Mouse (Mus musculus) A20 (cell line): ENCODE data around the gene Tmem242.

Experiments
- DNase-seq: peaks from one replicate; pipeline ENCODE4 v3.0.0-alpha.2; 2011; ENCODE audit warnings: low read depth, low spot score

The Tmem242 gene

GRCm38 (mm10) chr17:5377151-5377929 is 62.7 kb downstream of the Tmem242 start:
- no peak for DNase-seq

- no peak for DNase-seq
Observed at GRCm38 (mm10) chr17:5372951-5373350, 67.1 kb downstream of the Tmem242 start.

- no peak for DNase-seq
Observed at GRCm38 (mm10) chr17:5371521-5371920, 68.5 kb downstream of the Tmem242 start.

GRCm38 (mm10) chr17:5371032-5371431 is 69.0 kb downstream of the Tmem242 start:
- DNase-seq, result no peak

GRCm38 (mm10) chr17:5365992-5366398 is 74.1 kb downstream of the Tmem242 start:
- no peak for DNase-seq
